Mouse (Mus musculus) heart, postnatal 0 days (tissue): ENCODE measurements around the gene Gm37240. TPM values are rescaled to one million over a fixed set of nuclear protein-coding genes. Genes with fewer than 3 reads are reported as not detected.

ENCODE experiments used
- ATAC-seq: fragments of 200-750 bp; cut with Nextera tagmentation; 2 replicates; pipeline ENCODE4 v1.8.0; 2017; ENCODE audit warnings: low read depth, moderate number of reproducible peaks, moderate library complexity; ENCODE audit not compliant: insufficient read depth
- DNase-seq: peaks from one replicate; pipeline ENCODE4 v3.0.0-alpha.2; 2016; ENCODE audit warnings: low spot score
- H3K27ac ChIP-seq: fragments of 300-500 bp; sonication (generic); 2 replicates; pipeline ENCODE4 v1.5.1; 2014; ENCODE audit warnings: low read depth, mild to moderate bottlenecking
- H3K27me3 ChIP-seq: fragments of 300-500 bp; sonication (generic); 2 replicates; pipeline ENCODE4 v1.6.1; 2014; ENCODE audit warnings: low read length, mixed read lengths; ENCODE audit not compliant: control insufficient read depth, insufficient read depth
- H3K36me3 ChIP-seq: fragments of 300-500 bp; sonication (generic); replicated peaks from 2 replicates; pipeline ENCODE4 v1.6.1; 2014; ENCODE audit warnings: low read length, mixed read lengths; ENCODE audit not compliant: control insufficient read depth, insufficient read depth
- H3K4me1 ChIP-seq: fragments of 300-500 bp; sonication (generic); 2 replicates; pipeline ENCODE4 v1.6.1; 2014; ENCODE audit warnings: antibody characterized with exemption; ENCODE audit not compliant: control insufficient read depth, insufficient read depth
- H3K4me2 ChIP-seq: fragments of 300-500 bp; sonication (generic); 2 replicates; pipeline ENCODE4 v1.6.1; 2014; ENCODE audit warnings: low read depth, mild to moderate bottlenecking, low read length, moderate library complexity
- H3K4me3 ChIP-seq: fragments of 300-500 bp; sonication (generic); 2 replicates; pipeline ENCODE4 v1.5.1; 2014; ENCODE audit warnings: low read depth, low read length
- H3K9ac ChIP-seq: fragments of 300-500 bp; sonication (generic); replicated peaks from 2 replicates; pipeline ENCODE4 v1.6.1; 2014; ENCODE audit warnings: low read depth, low read length, mixed read lengths
- H3K9me3 ChIP-seq: fragments of 300-500 bp; sonication (generic); replicated peaks from 2 replicates; pipeline ENCODE4 v1.6.1; 2016; ENCODE audit warnings: low read length; ENCODE audit not compliant: control insufficient read depth
- CTCF ChIP-seq: IDR thresholded peaks from 2 replicates; pipeline ENCODE4 v1.5.1; 2016; ENCODE audit warnings: antibody characterized with exemption, control low read depth, low read depth
- EP300 ChIP-seq: IDR thresholded peaks from 2 replicates; pipeline ENCODE4 v1.6.1; 2016; ENCODE audit warnings: antibody characterized with exemption, low read depth
- whole genome bisulfite sequencing: fragments of 180-500 bp; shearing (Covaris S2); extraction: QIAGEN DNeasy Blood & Tissue Kit; methylation state at CpG from one replicate; pipeline ENCODE4 v1.1.7; 2014; 5-methylcytosine and 5-hydroxymethylcytosine counted together
- polyA plus RNA-seq: library from polyadenylated mRNA; unstranded; fragments of >200 nt; fragmentation: Nextera tagmentation; extraction: Ambion mirVana; gene quantifications from 2 replicates; pipeline ENCODE4 v1.2.1, GENCODE M21; 2015
- total RNA-seq: library from RNA; depleted of rRNA; stranded (reverse); fragments of >200 nt; gene quantifications from 2 replicates; pipeline ENCODE4 v1.2.3, GENCODE M21; 2014; ENCODE audit warnings: low replicate concordance

Gene Gm37240
- total and polyA plus RNA-seq, 2 experiments from 2014 or later, result 21.7 to 72.1 TPM

- TF ChIP-seq CTCF (no peak), EP300 (no peak)
- WGBS, result 78% methylated on average over 5 of the region's 5 CpGs
- no peak for ATAC-seq
Measured at GRCm38 (mm10) chr3:85683618-85684017, 203.7 kb downstream of the Gm37240 start.

DNA sequence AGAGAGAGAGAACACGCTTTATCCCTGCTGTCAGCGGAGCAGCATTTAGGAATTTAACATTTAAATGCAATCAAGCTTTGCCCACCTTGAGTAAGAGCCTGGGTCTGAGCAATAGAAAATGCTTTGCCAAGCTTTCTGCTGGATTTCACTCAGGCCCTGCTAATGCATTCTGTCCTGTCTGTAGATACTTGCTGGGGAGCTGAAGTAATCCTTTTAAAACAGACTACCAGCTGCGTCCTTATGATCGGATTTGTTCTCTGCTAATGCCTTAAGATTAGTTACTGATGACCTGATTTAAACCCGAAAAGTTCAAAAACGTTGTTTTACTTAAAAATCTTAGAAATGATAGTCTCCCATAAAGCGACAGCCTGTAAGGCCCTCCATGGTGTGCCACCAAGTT lies 206.2 kb downstream of the Gm37240 start:
- WGBS, result 85% methylated on average over 7 of the region's 7 CpGs
- H3K36me3 ChIP-seq, result no peaks in the 10 kb centered on the region
- peaks cover 14% of the 10 kb centered on the region for H3K4me1 ChIP-seq
- DNase-seq (no peak), ATAC-seq (no peak)
- no peak overlapping the region for H3K9ac ChIP-seq
- H3K9me3 ChIP-seq, result no peaks in the 10 kb centered on the region
- H3K4me3 ChIP-seq, result no peak overlapping the region
- H3K27me3 ChIP-seq, result no peaks in the 10 kb centered on the region
- TF ChIP-seq CTCF (no peak), EP300 (no peak)
- no peak overlapping the region for H3K4me2 ChIP-seq
- no peak overlapping the region for H3K27ac ChIP-seq

More at GRCm38 (mm10) chr3:85683618-85684017, 203.7 kb downstream of the Gm37240 start:
- peaks cover 14% of the 10 kb centered on the region for H3K4me1 ChIP-seq
- 0 out of 2 replicates have a peak, but pooled peaks cover 4% of the 10 kb centered on the region for H3K36me3 ChIP-seq
- no peak overlapping the region for H3K27ac ChIP-seq
- no peak overlapping the region for H3K4me2 ChIP-seq
- no peaks in the 10 kb centered on the region for H3K9me3 ChIP-seq
- H3K4me3 ChIP-seq, result no peak overlapping the region
- no peak for DNase-seq
- no peak overlapping the region for H3K9ac ChIP-seq
- no peaks in the 10 kb centered on the region for H3K27me3 ChIP-seq

GRCm38 (mm10) chr3:85679960-85680359 lies 207.4 kb downstream of the Gm37240 start:
- TF ChIP-seq EP300, result no peak
- no peak for TF ChIP-seq CTCF
- Histone ChIP-seq H3K9me3 (no peaks in the 10 kb centered on the region), H3K27ac (peak overlapping the region; percentile 67; the same call in 1 of the 2 replicates), H3K27me3 (no peaks in the 10 kb centered on the region), H3K36me3 (peaks cover 4% of the 10 kb centered on the region; the same call in 1 of the 2 replicates), H3K4me1 (peaks cover 14% of the 10 kb centered on the region), H3K9ac (0 out of 2 replicates have a peak overlapping the region, but pooled peaks have one; percentile 33), H3K4me2 (no peak overlapping the region), H3K4me3 (no peak overlapping the region)
- DNase-seq (no peak), ATAC-seq (no peak)
- WGBS, result 69% methylated on average over 5 of the region's 5 CpGs

GRCm38 (mm10) chr3:85679312-85679933 lies 207.9 kb downstream of the Gm37240 start:
- Histone ChIP-seq H3K4me2 (no peak overlapping the region), H3K27me3 (no peaks in the 10 kb centered on the region), H3K9ac (0 out of 2 replicates have a peak overlapping the region, but pooled peaks have one; percentile 33), H3K9me3 (no peaks in the 10 kb centered on the region), H3K36me3 (peaks cover 4% of the 10 kb centered on the region; the same call in 1 of the 2 replicates), H3K4me1 (peaks cover 14% of the 10 kb centered on the region), H3K4me3 (no peak overlapping the region), H3K27ac (peak overlapping the region; percentile 67)
- TF ChIP-seq CTCF (no peak), EP300 (no peak)
- WGBS, result 45% methylated on average over 8 of the region's 8 CpGs
- ATAC-seq, result peak; percentile 75; the same call in 1 of the 2 replicates
- DNase-seq, result peak; percentile 34

GRCm38 (mm10) chr3:85677952-85678351 lies 209.4 kb downstream of the Gm37240 start:
- DNase-seq, result no peak
- Histone ChIP-seq H3K4me2 (no peak overlapping the region), H3K36me3 (peaks cover 4% of the 10 kb centered on the region; the same call in 1 of the 2 replicates), H3K9me3 (no peaks in the 10 kb centered on the region), H3K27me3 (no peaks in the 10 kb centered on the region), H3K4me1 (peaks cover 14% of the 10 kb centered on the region), H3K4me3 (no peak overlapping the region), H3K27ac (no peak overlapping the region), H3K9ac (no peak overlapping the region)
- no peak for ATAC-seq
- WGBS, result 78% methylated on average over 3 of the region's 3 CpGs
- no peak for TF ChIP-seq CTCF
- TF ChIP-seq EP300, result no peak
